Mouse (Mus musculus) ES-Bruce4 (cell line): ENCODE results near the gene Zfp872. TPM values are rescaled to one million over a fixed set of nuclear protein-coding genes. Genes with fewer than 3 reads are reported as not detected.

Experiments
- H3K27ac ChIP-seq: 2 replicates; pipeline ENCODE4 v1.5.1; 2012; ENCODE audit warnings: low read length, inconsistent platforms; ENCODE audit not compliant: insufficient read depth
- H3K27me3 ChIP-seq: 2 replicates; pipeline ENCODE4 v1.6.1; 2012; ENCODE audit warnings: mild to moderate bottlenecking, low read length, inconsistent platforms; ENCODE audit not compliant: control insufficient read depth, poor library complexity, insufficient read depth, severe bottlenecking
- H3K36me3 ChIP-seq: 2 replicates; pipeline ENCODE4 v1.6.1; 2012; ENCODE audit warnings: inconsistent platforms, mild to moderate bottlenecking, low read length, moderate library complexity; ENCODE audit not compliant: control insufficient read depth, poor library complexity, insufficient read depth, severe bottlenecking
- H3K4me1 ChIP-seq: one replicate; pipeline ENCODE4 v1.8.1; 2011; ENCODE audit warnings: low read length; ENCODE audit not compliant: control insufficient read depth, insufficient read depth
- H3K4me3 ChIP-seq: 2 replicates; pipeline ENCODE4 v1.5.1; 2011; ENCODE audit warnings: low read depth, mild to moderate bottlenecking, low read length
- H3K9ac ChIP-seq: 2 replicates; pipeline ENCODE4 v1.6.1; 2012; ENCODE audit warnings: low read depth, mild to moderate bottlenecking, inconsistent platforms; ENCODE audit not compliant: poor library complexity, severe bottlenecking
- H3K9me3 ChIP-seq: replicated peaks from 2 replicates; pipeline ENCODE4 v1.6.1; 2012; ENCODE audit warnings: mild to moderate bottlenecking, low read length, inconsistent platforms; ENCODE audit not compliant: control insufficient read depth, poor library complexity, insufficient read depth, severe bottlenecking
- CTCF ChIP-seq: IDR thresholded peaks from one replicate; pipeline ENCODE4 v1.8.1; 2011; ENCODE audit warnings: low read depth, low read length
- EP300 ChIP-seq: IDR thresholded peaks from 2 replicates; pipeline ENCODE4 v1.6.1; 2011; ENCODE audit warnings: low read depth, low read length; ENCODE audit not compliant: insufficient read depth
- POLR2A ChIP-seq: IDR thresholded peaks from one replicate; pipeline ENCODE4 v1.8.1; 2011; ENCODE audit warnings: low read length; ENCODE audit not compliant: insufficient read depth
- polyA plus RNA-seq: library from polyadenylated mRNA; stranded (reverse); fragments of >200 nt; gene quantifications from 2 replicates; pipeline ENCODE4 v1.2.4, GENCODE M21; 2011; ENCODE audit warnings: low read depth; ENCODE audit not compliant: missing spikeins, insufficient read depth, insufficient read length

Zfp872 gene
- polyA plus RNA-seq: 1.2 and 1.4 TPM in 2 replicates

DNA sequence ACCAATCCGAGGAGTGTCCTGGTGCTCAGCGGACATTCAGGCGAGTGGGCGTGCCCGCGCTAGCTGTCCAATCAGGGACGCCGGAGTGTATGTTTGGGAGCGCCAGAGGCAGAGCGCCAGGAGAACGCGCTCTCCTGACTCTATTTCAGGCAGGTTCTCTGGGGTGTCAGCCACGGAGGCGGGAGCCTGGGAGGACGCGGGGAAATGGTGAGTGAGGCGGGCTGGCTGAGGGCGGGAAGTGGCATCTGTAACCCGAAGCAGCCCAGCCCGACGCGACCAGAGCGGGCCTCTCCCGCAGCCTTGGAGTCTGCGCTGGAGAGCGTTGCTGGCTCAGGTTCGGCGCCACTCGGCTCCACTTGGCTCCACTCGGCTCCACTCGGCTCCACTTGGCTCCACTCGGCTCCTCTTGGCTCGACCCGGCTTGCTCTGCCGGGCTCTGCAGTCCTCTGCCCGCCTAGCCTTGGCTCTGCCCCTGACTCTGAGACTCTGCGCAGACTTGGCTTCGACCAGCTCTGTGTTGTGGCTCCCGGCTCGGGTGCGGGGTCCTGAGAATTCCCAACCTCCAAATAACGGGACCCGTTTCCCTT lies at the start of gene Zfp872:
TSS of gene Zfp872 (plus strand) at position 66 of the 587 bp plus-strand sequence.
- Histone ChIP-seq H3K27ac (no peak within 1 kb of the TSS), H3K9me3 (peaks cover 30% of the 10 kb centered on the region), H3K4me3 (peak within 1 kb of the TSS; percentile 55), H3K9ac (peak within 1 kb of the TSS; percentile 57), H3K4me1 (no peaks in the 10 kb centered on the region), H3K27me3 (peaks cover 2% of the 10 kb centered on the region), H3K36me3 (no peaks in the 10 kb centered on the region)
- TF ChIP-seq POLR2A: peak; percentile 21
- TF ChIP-seq EP300: no peak

DNA sequence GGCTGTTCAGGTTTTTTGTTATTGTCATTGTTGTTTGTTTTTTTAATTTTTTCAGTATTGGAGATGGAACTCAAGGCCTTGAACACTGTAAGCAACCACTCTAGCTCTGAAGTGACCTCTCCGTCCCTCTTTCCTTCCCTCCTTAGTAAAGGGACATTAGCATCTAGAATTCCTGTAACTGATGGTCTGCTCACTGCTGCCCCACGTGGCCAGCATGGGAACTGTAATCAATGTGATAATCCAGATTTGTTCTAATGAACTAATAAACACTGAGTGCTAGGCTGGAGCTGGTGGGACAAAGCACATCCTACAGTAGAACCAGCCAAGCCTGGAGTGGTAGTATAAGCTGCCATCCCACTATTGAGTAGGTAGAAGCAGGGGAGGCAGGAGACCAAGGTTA lies 49.4 kb upstream of the Zfp872 start:
- Histone ChIP-seq H3K27me3 (no peaks in the 10 kb centered on the region), H3K27ac (no peak overlapping the region), H3K4me1 (peaks cover 9% of the 10 kb centered on the region), H3K36me3 (no peaks in the 10 kb centered on the region), H3K9me3 (no peaks in the 10 kb centered on the region), H3K9ac (no peak overlapping the region), H3K4me3 (no peak overlapping the region)
- TF ChIP-seq EP300: no peak
- TF ChIP-seq CTCF: peak; percentile 58

DNA sequence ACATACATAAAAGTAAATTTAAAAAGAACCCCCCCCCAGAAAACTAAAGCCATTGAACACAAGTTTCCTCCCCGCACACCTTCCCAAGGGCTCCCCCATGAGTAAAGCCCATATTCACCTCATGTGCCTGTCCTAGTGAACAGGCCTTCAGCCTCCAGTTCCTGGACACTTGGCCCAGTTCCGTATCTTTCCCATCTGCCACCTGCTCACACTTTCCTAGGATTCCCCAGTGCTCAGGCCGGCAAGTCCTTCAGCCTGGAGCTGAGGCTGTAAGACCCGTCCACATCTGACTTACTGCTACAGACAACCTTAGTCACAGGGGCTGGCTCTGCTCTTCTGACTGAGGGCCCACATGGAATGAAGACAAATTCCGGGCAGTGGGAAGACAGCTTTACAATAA lies 48.1 kb upstream of the Zfp872 start:
- no peak overlapping the region for H3K4me3 ChIP-seq
- H3K9ac ChIP-seq: no peak overlapping the region
- no peak overlapping the region for H3K27ac ChIP-seq
- peaks cover 9% of the 10 kb centered on the region for H3K4me1 ChIP-seq
- TF ChIP-seq EP300 (no peak), POLR2A (no peak), CTCF (no peak)
- no peaks in the 10 kb centered on the region for H3K27me3 ChIP-seq
- no peaks in the 10 kb centered on the region for H3K36me3 ChIP-seq
- no peaks in the 10 kb centered on the region for H3K9me3 ChIP-seq

DNA sequence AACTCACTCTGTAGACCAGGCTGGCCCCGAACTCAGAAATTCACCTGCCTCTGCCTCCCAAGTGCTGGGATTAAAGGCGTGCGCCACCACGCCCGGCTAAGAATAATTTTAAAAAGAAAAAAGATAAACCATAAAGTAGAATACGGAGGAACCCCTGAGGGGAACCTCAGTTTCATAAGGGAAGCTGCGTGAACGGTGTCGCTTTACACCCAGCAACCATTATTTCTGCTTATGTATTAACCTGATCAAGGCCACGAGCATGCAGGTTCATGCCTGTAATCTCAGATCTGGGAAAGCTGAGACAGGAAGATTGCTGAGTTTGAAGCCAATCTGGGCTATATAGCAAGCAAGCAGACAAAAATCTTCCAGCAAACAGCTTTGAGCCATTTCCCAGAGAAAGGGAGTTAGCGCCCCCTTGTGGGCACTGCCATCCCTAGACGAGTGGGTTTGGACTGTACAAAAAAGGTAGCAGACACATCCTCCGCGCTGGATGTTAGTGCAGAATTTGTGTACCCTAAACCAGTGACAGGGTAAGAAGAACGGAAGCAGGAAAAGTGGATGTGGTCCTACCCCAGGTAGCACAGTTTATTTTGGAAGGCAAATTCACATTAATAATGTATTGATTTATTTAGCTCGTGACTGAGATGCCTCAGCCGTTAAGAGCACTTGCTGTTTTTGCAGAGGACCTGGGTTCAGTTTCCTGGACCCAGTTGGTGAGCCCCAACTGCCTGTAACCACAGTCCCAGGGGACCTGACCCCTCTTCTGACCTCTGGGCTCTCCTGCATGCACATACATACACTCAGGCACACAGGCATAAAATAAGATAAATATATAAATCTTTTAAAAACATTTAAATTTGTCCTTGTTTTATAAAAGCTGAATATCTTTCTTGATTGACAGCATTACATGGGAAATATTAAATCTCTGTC lies 44.5 kb upstream of the Zfp872 start:
- H3K9me3 ChIP-seq: no peaks in the 10 kb centered on the region
- TF ChIP-seq CTCF: peak; percentile 87
- TF ChIP-seq POLR2A: no peak
- no peaks in the 10 kb centered on the region for H3K36me3 ChIP-seq
- no peak overlapping the region for H3K27ac ChIP-seq
- H3K4me3 ChIP-seq: no peak overlapping the region
- no peak overlapping the region for H3K9ac ChIP-seq
- no peaks in the 10 kb centered on the region for H3K27me3 ChIP-seq
- no peaks in the 10 kb centered on the region for H3K4me1 ChIP-seq

DNA sequence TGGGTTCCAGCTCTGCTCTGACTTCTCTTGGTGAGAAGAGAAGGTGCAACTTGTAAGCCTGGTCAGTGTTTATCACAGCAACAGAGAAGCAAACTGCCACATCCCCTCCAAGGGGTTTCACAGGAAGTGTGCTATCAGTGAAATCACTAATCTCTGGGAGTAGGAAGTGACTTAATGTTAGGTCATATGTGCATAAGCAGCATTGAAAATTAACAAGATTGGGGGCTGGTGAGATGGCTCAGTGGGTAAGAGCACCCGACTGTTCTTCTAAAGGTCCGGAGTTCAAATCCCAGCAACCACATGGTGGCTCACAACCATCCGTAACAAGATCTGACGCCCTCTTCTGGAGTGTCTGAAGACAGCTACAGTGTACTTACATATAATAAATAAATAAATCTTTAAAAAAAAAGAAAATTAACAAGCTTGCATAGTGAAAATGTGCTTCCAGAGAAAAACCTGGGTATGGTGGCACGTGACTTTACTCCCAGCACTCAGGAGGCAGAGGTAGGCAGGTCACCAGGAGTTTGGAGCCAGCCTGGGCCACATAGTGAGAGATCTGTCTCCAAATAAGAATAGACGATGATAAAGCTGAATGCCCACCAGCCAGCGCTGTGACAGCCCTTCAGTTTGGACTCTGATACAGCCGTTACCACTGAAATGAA lies 43.5 kb upstream of the Zfp872 start:
- Histone ChIP-seq H3K9me3 (no peaks in the 10 kb centered on the region), H3K27me3 (no peaks in the 10 kb centered on the region), H3K9ac (no peak overlapping the region), H3K36me3 (no peaks in the 10 kb centered on the region), H3K4me1 (no peaks in the 10 kb centered on the region), H3K4me3 (no peak overlapping the region), H3K27ac (no peak overlapping the region)
- TF ChIP-seq CTCF: no peak
- no peak for TF ChIP-seq EP300
- no peak for TF ChIP-seq POLR2A
